Mouse (Mus musculus): ENCODE measurements around the gene Fst.

The Fst gene

GRCm38 (mm10) chr13:114419364-114419763, 39.4 kb downstream of the Fst start:
- DNase-seq (ENCODE audit: low spot score in 2 of 2): no peak

- DNase-seq (ENCODE audit: low spot score in 2 of 2): no peak
Measured at GRCm38 (mm10) chr13:114412326-114412725, 46.4 kb downstream of the Fst start.

GRCm38 (mm10) chr13:114406866-114407265, 51.9 kb downstream of the Fst start:
- DNase-seq (ENCODE audit: low spot score in 2 of 2): no peak

GRCm38 (mm10) chr13:114406424-114406823, 52.3 kb downstream of the Fst start:
- DNase-seq (ENCODE audit: low spot score in 2 of 2): no peak

- no peak for DNase-seq (ENCODE audit: low spot score in 2 of 2)
Measured at GRCm38 (mm10) chr13:114405100-114405715, 53.5 kb downstream of the Fst start.

All from right cerebral cortex, postnatal 10 days (tissue).